Mouse (Mus musculus): ENCODE data around the gene Ostc. TPM values are rescaled to one million over a fixed set of nuclear protein-coding genes. Genes with fewer than 3 reads are reported as not detected.

Ostc gene
- polyA plus RNA-seq, 1 experiment from 2014 or later = 423 TPM

- Histone ChIP-seq H3K9ac (no peak overlapping the region), H3K4me2 (no peak overlapping the region), H3K4me1 (peaks cover 6% of the 10 kb centered on the region; the same call in 1 of the 2 replicates), H3K36me3 (peaks cover 20% of the 10 kb centered on the region), H3K4me3 (replicated peaks) (no peak overlapping the region), H3K27ac (no peak overlapping the region), H3K9me3 (no peaks in the 10 kb centered on the region), H3K27me3 (replicated peaks) (no peaks in the 10 kb centered on the region)
- ATAC-seq (ENCODE audit: insufficient read depth, low FRiP score, low read depth) = no peak
- WGBS = 92% methylated on average over 7 of the region's 7 CpGs
Measured at GRCm38 (mm10) chr3:130694705-130695104, 14.5 kb downstream of the Ostc start.

- H3K9ac ChIP-seq = no peak overlapping the region
- peaks cover 6% of the 10 kb centered on the region; the same call in 1 of the 2 replicates for H3K4me1 ChIP-seq
- H3K36me3 ChIP-seq = peaks cover 20% of the 10 kb centered on the region
- no peaks in the 10 kb centered on the region for H3K9me3 ChIP-seq
- H3K27ac ChIP-seq = no peak overlapping the region
- no peaks in the 10 kb centered on the region for H3K27me3 ChIP-seq (replicated peaks)
- no peak for ATAC-seq (ENCODE audit: insufficient read depth, low FRiP score, low read depth)
- no peak overlapping the region for H3K4me2 ChIP-seq
- H3K4me3 ChIP-seq (replicated peaks) = no peak overlapping the region
- 50% methylated on average over 9 of the region's 9 CpGs for WGBS
Measured at GRCm38 (mm10) chr3:130694041-130694593, 15.1 kb downstream of the Ostc start.

DNA sequence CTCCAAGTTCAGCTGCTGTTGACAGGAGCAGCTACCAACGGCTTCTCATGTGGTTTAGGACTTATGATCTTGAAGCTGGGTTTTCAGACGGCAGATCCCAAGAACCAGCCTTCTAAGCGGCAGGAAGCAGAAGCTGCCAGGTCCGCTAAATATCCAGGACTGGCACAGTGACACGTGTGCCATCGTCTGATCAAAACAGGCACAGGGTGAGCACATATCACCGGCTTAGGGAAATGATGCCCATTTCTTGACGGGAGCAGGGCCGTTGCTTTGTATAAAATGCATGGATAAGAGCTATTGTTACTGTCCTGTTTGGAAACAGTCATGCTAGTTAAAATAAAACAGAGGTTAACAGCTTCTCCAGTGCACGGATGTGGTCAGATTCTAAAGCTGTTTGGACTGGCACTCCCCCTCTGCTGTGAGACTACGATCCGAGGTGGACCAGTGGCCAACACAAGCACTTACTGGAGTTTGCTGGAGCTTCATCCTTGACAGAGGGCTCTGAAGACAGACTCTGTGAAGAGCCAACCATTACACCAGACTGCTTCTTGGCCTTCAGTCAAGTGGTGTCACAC is 17.6 kb downstream of the Ostc start:
- Histone ChIP-seq H3K4me2 (peak overlapping the region; percentile 68), H3K27ac (peak overlapping the region; percentile 52; the same call in 1 of the 2 replicates), H3K4me3 (replicated peaks) (peak overlapping the region; percentile 39), H3K9me3 (no peaks in the 10 kb centered on the region), H3K4me1 (peaks cover 6% of the 10 kb centered on the region; the same call in 1 of the 2 replicates), H3K27me3 (replicated peaks) (no peaks in the 10 kb centered on the region), H3K9ac (no peak overlapping the region), H3K36me3 (peaks cover 13% of the 10 kb centered on the region)
- WGBS = 32% methylated on average over 12 of the region's 12 CpGs
- ATAC-seq (ENCODE audit: insufficient read depth, low FRiP score, low read depth) = no peak

DNA sequence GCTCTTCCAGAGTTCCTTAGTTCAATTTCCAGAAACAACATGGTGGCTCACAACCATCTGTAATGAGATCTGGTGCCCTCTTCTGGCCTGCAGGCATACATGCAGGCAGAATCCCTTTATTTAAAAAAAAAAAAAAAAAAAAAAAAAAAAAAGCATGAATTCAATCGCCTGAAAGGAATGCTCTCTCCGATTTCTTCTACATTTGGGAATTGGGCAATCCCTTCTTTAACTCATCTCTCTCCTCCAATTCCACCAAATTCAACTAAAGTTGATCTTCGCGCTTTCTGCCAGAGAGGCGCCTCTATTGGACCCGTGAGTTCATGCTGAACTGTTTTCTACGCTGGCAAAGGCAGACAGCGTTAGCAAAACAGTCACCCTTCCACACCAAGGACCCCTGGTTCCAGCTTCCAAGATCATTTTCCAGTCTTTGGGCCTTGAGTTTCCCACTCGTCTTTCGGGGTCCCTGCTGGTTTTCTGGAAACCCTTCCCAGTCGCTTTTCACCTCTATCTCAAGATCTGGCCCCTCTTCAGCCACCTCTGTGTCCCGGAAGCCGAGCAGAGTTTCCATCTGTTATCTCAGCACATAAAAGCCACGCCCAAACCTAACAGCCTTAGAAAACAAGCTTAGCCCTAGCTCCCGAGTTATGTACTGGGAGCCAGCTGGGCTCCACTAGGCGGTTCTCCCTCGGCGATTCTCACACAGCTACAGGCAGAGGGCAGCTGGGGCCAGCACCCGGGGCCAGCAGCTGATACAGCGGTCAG is 18.2 kb downstream of the Ostc start:
- 12% methylated on average over 20 of the region's 20 CpGs for WGBS
- H3K4me2 ChIP-seq = peak overlapping the region; percentile 68
- peak; percentile 86 for ATAC-seq (ENCODE audit: insufficient read depth, low FRiP score, low read depth)

GRCm38 (mm10) chr3:130689630-130690029 is 19.6 kb downstream of the Ostc start:
- Histone ChIP-seq H3K4me2 (no peak overlapping the region), H3K9me3 (no peaks in the 10 kb centered on the region), H3K27ac (no peak overlapping the region), H3K4me3 (replicated peaks) (no peak overlapping the region), H3K27me3 (replicated peaks) (no peaks in the 10 kb centered on the region), H3K36me3 (no peaks in the 10 kb centered on the region), H3K9ac (no peak overlapping the region), H3K4me1 (peaks cover 6% of the 10 kb centered on the region; the same call in 1 of the 2 replicates)
- 12% methylated on average over 12 of the region's 12 CpGs for WGBS
- ATAC-seq (ENCODE audit: insufficient read depth, low FRiP score, low read depth) = no peak

More for the DNA sequence above, 18.2 kb downstream of the Ostc start:
- Histone ChIP-seq H3K27ac (peak overlapping the region; percentile 52; the same call in 1 of the 2 replicates), H3K9me3 (no peaks in the 10 kb centered on the region), H3K4me3 (replicated peaks) (peak overlapping the region; percentile 39), H3K27me3 (replicated peaks) (no peaks in the 10 kb centered on the region), H3K4me1 (peaks cover 6% of the 10 kb centered on the region; the same call in 1 of the 2 replicates), H3K36me3 (peaks cover 8% of the 10 kb centered on the region), H3K9ac (no peak overlapping the region)

DNA sequence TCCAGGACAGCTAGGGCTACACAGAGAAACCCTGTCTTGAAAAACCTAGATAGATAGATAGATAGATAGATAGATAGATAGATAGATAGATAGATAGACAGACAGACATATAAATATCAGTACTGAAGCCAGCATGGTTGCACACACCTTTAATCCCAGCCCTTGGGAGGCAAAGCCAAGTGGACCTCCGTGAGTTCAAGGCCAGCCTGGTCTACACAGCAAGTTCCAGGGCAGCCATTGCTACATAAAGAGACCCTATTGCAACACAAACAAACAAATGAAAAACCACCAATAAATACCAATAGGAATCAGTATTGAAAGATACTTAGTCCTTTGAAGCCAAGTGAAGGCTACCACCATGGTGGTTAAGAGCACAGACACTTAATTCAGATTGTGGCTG is 22.2 kb downstream of the Ostc start:
- WGBS = 100% methylated on average over 1 of the region's 1 CpGs
- Histone ChIP-seq H3K9me3 (no peaks in the 10 kb centered on the region), H3K27ac (no peak overlapping the region)

DNA sequence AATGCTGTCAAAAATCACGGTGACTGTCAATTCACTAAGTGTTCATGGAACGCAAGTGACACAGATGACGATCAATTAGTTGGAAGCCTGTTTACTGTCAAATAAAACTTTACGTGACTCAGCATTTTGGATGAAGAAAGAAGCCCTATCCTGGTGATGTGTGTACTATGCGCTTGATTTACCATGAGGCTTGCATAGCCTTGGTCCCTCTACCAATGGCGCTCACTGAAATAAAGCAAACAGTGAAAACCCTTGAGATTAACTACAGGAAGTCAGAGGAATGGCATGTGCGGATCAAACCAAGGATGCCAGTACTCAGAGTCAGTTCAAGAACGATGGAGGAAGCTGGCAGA is 24.3 kb downstream of the Ostc start:
- Histone ChIP-seq H3K27ac (no peak overlapping the region), H3K9me3 (no peaks in the 10 kb centered on the region), H3K4me1 (no peaks in the 10 kb centered on the region), H3K27me3 (replicated peaks) (no peaks in the 10 kb centered on the region), H3K9ac (no peak overlapping the region), H3K36me3 (no peaks in the 10 kb centered on the region), H3K4me2 (no peak overlapping the region), H3K4me3 (replicated peaks) (no peak overlapping the region)
- WGBS = 76% methylated on average over 8 of the region's 8 CpGs
- ATAC-seq (ENCODE audit: insufficient read depth, low FRiP score, low read depth) = no peak

More for the DNA sequence above, 22.2 kb downstream of the Ostc start:
- H3K9ac ChIP-seq = no peak overlapping the region
- H3K4me3 ChIP-seq (replicated peaks) = no peak overlapping the region
- ATAC-seq (ENCODE audit: insufficient read depth, low FRiP score, low read depth) = no peak
- H3K4me2 ChIP-seq = no peak overlapping the region
- no peaks in the 10 kb centered on the region for H3K36me3 ChIP-seq
- peaks cover 6% of the 10 kb centered on the region; the same call in 1 of the 2 replicates for H3K4me1 ChIP-seq
- no peaks in the 10 kb centered on the region for H3K27me3 ChIP-seq (replicated peaks)

DNA sequence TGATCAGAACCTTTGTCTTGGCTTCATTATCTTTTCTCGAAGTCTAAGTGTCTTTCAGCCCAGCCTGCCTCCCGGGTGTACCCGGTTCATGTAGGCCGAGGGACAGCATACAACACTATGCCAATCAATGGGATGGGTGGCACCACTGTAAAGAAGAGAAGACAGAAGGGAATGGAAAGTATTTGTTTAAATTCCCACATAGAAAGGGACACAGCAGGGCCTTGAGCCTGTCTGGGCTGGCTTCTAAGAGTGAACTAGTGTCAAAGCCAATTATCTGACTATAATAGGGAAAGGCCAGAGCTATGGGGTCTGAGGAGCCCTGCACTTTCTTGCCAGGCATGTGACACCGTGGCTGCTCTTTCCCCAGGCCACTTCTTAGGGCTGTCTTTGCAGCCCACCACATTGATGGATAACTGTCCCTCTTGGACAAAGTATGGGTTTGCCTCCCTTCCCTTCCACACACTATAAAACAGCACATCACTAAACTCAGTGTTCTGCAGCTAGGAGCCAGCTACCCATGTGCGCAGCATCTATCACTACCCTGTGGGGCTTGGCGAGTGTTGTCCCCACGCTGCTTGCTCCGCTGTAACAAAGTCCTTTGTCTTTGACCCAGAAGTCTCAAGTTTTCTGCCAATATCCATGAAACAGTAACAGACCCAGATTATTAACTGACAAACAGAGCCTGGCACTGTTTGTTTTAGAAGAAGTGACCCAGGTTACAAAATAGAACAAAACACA is 24.8 kb downstream of the Ostc start:
- no peaks in the 10 kb centered on the region for H3K4me1 ChIP-seq
- no peak overlapping the region for H3K27ac ChIP-seq
- H3K4me2 ChIP-seq = no peak overlapping the region
- WGBS = 86% methylated on average over 9 of the region's 9 CpGs
- no peak overlapping the region for H3K4me3 ChIP-seq (replicated peaks)
- H3K9me3 ChIP-seq = no peaks in the 10 kb centered on the region
- no peak overlapping the region for H3K9ac ChIP-seq
- no peaks in the 10 kb centered on the region for H3K36me3 ChIP-seq
- H3K27me3 ChIP-seq (replicated peaks) = no peaks in the 10 kb centered on the region
- ATAC-seq (ENCODE audit: insufficient read depth, low FRiP score, low read depth) = no peak

DNA sequence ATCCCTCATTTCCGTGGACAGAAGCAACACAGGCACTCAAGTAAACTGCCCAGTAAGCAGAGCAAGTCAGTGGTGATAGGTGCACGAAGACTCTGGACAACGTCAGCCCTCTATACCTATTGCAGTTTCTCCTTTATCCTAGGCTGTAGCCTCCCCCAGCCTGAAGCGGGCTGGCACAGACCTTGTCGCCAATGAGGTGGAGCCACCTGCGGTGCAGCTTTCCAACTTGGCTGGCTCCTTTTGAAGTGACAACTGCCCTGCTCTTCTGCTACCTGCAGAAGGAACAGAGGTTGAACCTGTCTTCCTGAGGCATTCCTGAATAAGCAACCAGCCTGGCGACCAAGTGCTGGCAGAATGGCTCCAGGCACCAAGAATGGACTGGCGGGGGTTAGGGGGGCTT is 25.4 kb downstream of the Ostc start:
- no peak overlapping the region for H3K4me3 ChIP-seq (replicated peaks)
- 80% methylated on average over 8 of the region's 8 CpGs for WGBS
- H3K9me3 ChIP-seq = no peaks in the 10 kb centered on the region

GRCm38 (mm10) chr3:130682183-130682582 is 27.1 kb downstream of the Ostc start:
- no peak overlapping the region for H3K4me3 ChIP-seq (replicated peaks)
- WGBS = 70% methylated on average over 9 of the region's 9 CpGs
- ATAC-seq (ENCODE audit: insufficient read depth, low FRiP score, low read depth) = no peak
- H3K27me3 ChIP-seq (replicated peaks) = no peaks in the 10 kb centered on the region
- no peak overlapping the region for H3K9ac ChIP-seq
- no peaks in the 10 kb centered on the region for H3K36me3 ChIP-seq
- no peaks in the 10 kb centered on the region for H3K9me3 ChIP-seq
- no peak overlapping the region for H3K27ac ChIP-seq
- H3K4me1 ChIP-seq = no peaks in the 10 kb centered on the region
- H3K4me2 ChIP-seq = no peak overlapping the region

More for the DNA sequence above, 25.4 kb downstream of the Ostc start:
- Histone ChIP-seq H3K36me3 (no peaks in the 10 kb centered on the region), H3K4me2 (no peak overlapping the region), H3K27ac (no peak overlapping the region), H3K27me3 (replicated peaks) (no peaks in the 10 kb centered on the region), H3K4me1 (no peaks in the 10 kb centered on the region), H3K9ac (no peak overlapping the region)
- no peak for ATAC-seq (ENCODE audit: insufficient read depth, low FRiP score, low read depth)

GRCm38 (mm10) chr3:130681226-130681625 is 28.0 kb downstream of the Ostc start:
- Histone ChIP-seq H3K27me3 (replicated peaks) (no peaks in the 10 kb centered on the region), H3K9me3 (no peaks in the 10 kb centered on the region), H3K4me3 (replicated peaks) (no peak overlapping the region), H3K9ac (no peak overlapping the region), H3K4me1 (no peaks in the 10 kb centered on the region), H3K27ac (no peak overlapping the region), H3K4me2 (no peak overlapping the region), H3K36me3 (no peaks in the 10 kb centered on the region)
- ATAC-seq (ENCODE audit: insufficient read depth, low FRiP score, low read depth) = no peak
- 70% methylated on average over 2 of the region's 2 CpGs for WGBS

Data from stomach, embryonic 15.5 days (tissue).